Mouse (Mus musculus) heart, adult 18-20 months (tissue): ENCODE results near the gene Atf7. TPM values are rescaled to one million over a fixed set of nuclear protein-coding genes. Genes with fewer than 3 reads are reported as not detected.
A peak's percentile ranks its signal among the peaks of the same experiment; 100 is the strongest.
"Not testable (repeated sequence)": the region's sequence is repeated elsewhere in the genome, so short reads cannot be mapped to it uniquely, and the experiment has no call there.

ENCODE experiments used
- DNase-seq, 2 experiments: peaks; one replicate each; pipeline ENCODE4 v3.0.0; 2021 to 2022; ENCODE audit warnings: mixed read lengths in 1 of 2
- long read RNA-seq, 2 experiments: library from polyadenylated mRNA; stranded (forward); transcript quantifications; one replicate each; pipeline ENCODE4 v2.0.0; 2021
- total RNA-seq, 2 experiments: library from RNA; stranded (reverse); gene quantifications; 2 replicates each; pipeline ENCODE4 v1.2.3; 2021

Gene Atf7
- total RNA-seq: 10 to 100 TPM; 41.2 to 44.9 TPM
- long read RNA-seq, experiment 1, full-length matches to known transcripts: 3 of 5 reads
- long read RNA-seq, experiment 1, partial matches to known transcripts: 0 of 5 reads
- long read RNA-seq, experiment 1, other reads (novel, unspliced or antisense): 2 of 5 reads
- long read RNA-seq, experiment 2, full-length matches to known transcripts: 3 of 6 reads
- long read RNA-seq, experiment 2, partial matches to known transcripts: 0 of 6 reads
- long read RNA-seq, experiment 2, other reads (novel, unspliced or antisense): 3 of 6 reads

- peak; percentile 99 to 100 for DNase-seq
These were observed at the start of gene Atf7, which contains the start of gene Gm28047 for GRCm38 (mm10) chr15:102624970-102625686. Atf7 (minus strand) TSS chr15:102625464. Gm28047 (minus strand) TSS chr15:102625067.

- peak; percentile 73 to 87 for DNase-seq
These were observed 48.3 kb upstream of the Atf7 start for GRCm38 (mm10) chr15:102673548-102673947.

GRCm38 (mm10) chr15:102672215-102673071 is 47.2 kb upstream of the Atf7 start, which contains the start of gene Atp5g2:
Atp5g2 (minus strand) TSS chr15:102672352.
- DNase-seq: peak; percentile 44 to 75

GRCm38 (mm10) chr15:102671721-102672214 is 46.5 kb upstream of the Atf7 start:
- DNase-seq: peak; percentile 91 to 93

- DNase-seq: peak; percentile 97 to 98
These were observed 45.7 kb upstream of the Atf7 start for GRCm38 (mm10) chr15:102670767-102671575.

- DNase-seq: peak in 1 of 2 experiments; percentile 29
These were observed 45.0 kb upstream of the Atf7 start for GRCm38 (mm10) chr15:102670281-102670680.

- DNase-seq: no peak
These were observed 44.3 kb upstream of the Atf7 start for GRCm38 (mm10) chr15:102669571-102669970.

GRCm38 (mm10) chr15:102665494-102665893 is 40.2 kb upstream of the Atf7 start:
- peak; percentile 48 to 79 for DNase-seq

- no peak for DNase-seq
These were observed 38.6 kb upstream of the Atf7 start for GRCm38 (mm10) chr15:102663825-102664224.

- not testable (repeated sequence) for DNase-seq
These were observed 37.3 kb upstream of the Atf7 start for GRCm38 (mm10) chr15:102662601-102663000.

GRCm38 (mm10) chr15:102657926-102658381 is 32.7 kb upstream of the Atf7 start:
- DNase-seq: peak; percentile 40 to 45

- peak; percentile 66 to 79 for DNase-seq
These were observed 31.4 kb upstream of the Atf7 start for GRCm38 (mm10) chr15:102656658-102657057.

- DNase-seq: not testable (repeated sequence)
These were observed 26.8 kb upstream of the Atf7 start for GRCm38 (mm10) chr15:102651928-102652660.

GRCm38 (mm10) chr15:102651107-102651506 is 25.8 kb upstream of the Atf7 start:
- no peak for DNase-seq

- DNase-seq: no peak
These were observed 10.6 kb upstream of the Atf7 start for GRCm38 (mm10) chr15:102635817-102636216.

- DNase-seq: no peak
These were observed 9.4 kb upstream of the Atf7 start for GRCm38 (mm10) chr15:102634684-102635083.

- no peak for DNase-seq
These were observed 407 bp upstream of the Atf7 start for GRCm38 (mm10) chr15:102625687-102626055.

- peak in 1 of 2 experiments; percentile 23 for DNase-seq
These were observed 834 bp downstream of the Atf7 start for GRCm38 (mm10) chr15:102624291-102624969.

GRCm38 (mm10) chr15:102623121-102623520 is 2.1 kb downstream of the Atf7 start:
- no peak for DNase-seq

GRCm38 (mm10) chr15:102622536-102622935 is 2.7 kb downstream of the Atf7 start:
- DNase-seq: no peak
